Comparison of ENCODE assay signal across 25 mouse cellular contexts in the genomic region with DNA sequence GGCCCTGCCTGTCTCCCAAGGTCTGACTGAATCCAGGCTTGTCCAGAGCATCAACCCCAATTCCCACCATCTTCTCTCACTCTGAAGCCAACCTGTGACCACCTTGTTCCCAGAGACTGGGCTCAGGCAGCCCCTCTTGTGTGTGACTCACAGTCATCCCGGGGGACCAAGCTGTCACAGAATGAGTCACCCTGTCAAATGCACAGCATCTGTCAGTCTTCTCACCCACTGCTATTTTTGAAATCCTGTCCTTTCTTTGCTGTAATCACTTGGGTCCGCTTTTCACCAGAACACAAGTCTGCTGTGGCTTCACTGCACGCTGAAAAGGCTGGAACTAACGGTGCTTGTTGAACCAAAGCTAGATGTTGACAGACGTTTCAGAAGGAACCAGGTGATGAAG.
DNase-seq lines count a peak whose midpoint lies in the region; TF ChIP-seq lines count a peak whose summit lies in the region.
"Had no signal": no experiment of that assay in that cellular context is flagged by ENCODE, and none has a peak within 500 bp of the region (broad histone marks: within the 10 kb centered on the region; RNA-seq: fewer than 3 reads in every experiment).

No protein-coding gene starts in this region.

- TF ChIP-seq POLR2A in bone marrow macrophage, adult 2 months (IDR thresholded peaks at IDR 0.05; ENCODE audit: borderline replicate concordance, low read depth, low read length) = no peak

- H3K27me3 ChIP-seq in hindbrain, embryonic 10.5 days (ENCODE audit: insufficient read depth, poor library complexity, severe bottlenecking) = no peaks in the 10 kb centered on the region
- H3K27me3 ChIP-seq: forebrain, embryonic 13.5 days; heart, embryonic 13.5 days; hindbrain, embryonic 13.5 days; neural tube, embryonic 12.5 days had no signal

- no peak overlapping the region for H3K4me3 ChIP-seq in bone marrow macrophage, adult 2 months (ENCODE audit: insufficient read depth, low read length)
- no peak overlapping the region for H3K4me3 ChIP-seq in hindbrain, embryonic 10.5 days
- H3K4me3 ChIP-seq: forebrain, embryonic 13.5 days; heart, embryonic 13.5 days; hindbrain, embryonic 13.5 days; liver, embryonic 15.5 days; neural tube, embryonic 12.5 days had no signal

- no peaks in the 10 kb centered on the region for H3K36me3 ChIP-seq in hindbrain, embryonic 10.5 days
- H3K36me3 ChIP-seq: heart, embryonic 13.5 days; hindbrain, embryonic 13.5 days; liver, embryonic 15.5 days; neural tube, embryonic 12.5 days had no signal

- peak overlapping the region; percentile 78 for H3K27ac ChIP-seq in bone marrow macrophage, adult 2 months (ENCODE audit: insufficient read depth, low read depth, low read length)
- H3K27ac ChIP-seq in hindbrain, embryonic 10.5 days = no peak overlapping the region
- H3K27ac ChIP-seq: forebrain, embryonic 13.5 days; heart, embryonic 13.5 days; hindbrain, embryonic 13.5 days; liver, embryonic 15.5 days; neural tube, embryonic 12.5 days had no signal

- WGBS in hindbrain, embryonic 10.5 days = 79% methylated on average over 5 of the region's 5 CpGs

- peak; percentile 47 to 86 for DNase-seq in layer of hippocampus, adult 18-20 months (ENCODE audit: low spot score in 2 of 2)
- DNase-seq in layer of hippocampus, postnatal 10 days (ENCODE audit: low spot score in 2 of 2) = no peak
- DNase-seq in induced T-regulatory cell, adult 2 months (ENCODE audit: low read depth) = peak; percentile 15
- DNase-seq in layer of hippocampus, postnatal 36 days = peak; percentile 46 to 55
- no peak for DNase-seq in hindbrain, embryonic 10.5 days (ENCODE audit: low spot score)
- no peak for DNase-seq in testis, postnatal 10 days (ENCODE audit: low spot score)
- DNase-seq: adrenal gland, adult 2 months; adrenal gland, postnatal 36 days; B cell, adult 2 months; cerebellum, adult 8-10 months; gastrocnemius, postnatal 25 days; heart, adult 11 months; heart, postnatal 14 days; kidney, adult 9 months; kidney, postnatal 14 days; lung, embryonic 14.5 days; lung, postnatal 14 days; thymus, adult 18-20 months; thymus, postnatal 25 days had no signal

- no peak for TF ChIP-seq CTCF in bone marrow macrophage, adult 2 months (IDR thresholded peaks at IDR 0.05; ENCODE audit: low read depth, low read length)

- H3K4me1 ChIP-seq in bone marrow macrophage, adult 2 months (ENCODE audit: control insufficient read depth, insufficient read depth, low read length) = peaks cover 37% of the 10 kb centered on the region
- H3K4me1 ChIP-seq in hindbrain, embryonic 10.5 days (replicated peaks) = 0 out of 2 replicates have a peak, but pooled peaks cover 2% of the 10 kb centered on the region
- H3K4me1 ChIP-seq: forebrain, embryonic 13.5 days; neural tube, embryonic 12.5 days had no signal

- H3K9me3 ChIP-seq in hindbrain, embryonic 10.5 days = no peaks in the 10 kb centered on the region
- H3K9me3 ChIP-seq: forebrain, embryonic 13.5 days; heart, embryonic 13.5 days; hindbrain, embryonic 13.5 days; liver, embryonic 15.5 days; neural tube, embryonic 12.5 days had no signal

Comparison
In these comparisons a context has a peak if more than half of its experiments do, and no peak if none do; other contexts are left out.
1. DNase-seq: peak in layer of hippocampus, adult 18-20 months (2 of 2), induced T-regulatory cell, adult 2 months (single experiment) and layer of hippocampus, postnatal 36 days (2 of 2); none in layer of hippocampus, postnatal 10 days (0 of 2), hindbrain, embryonic 10.5 days (single experiment) and testis, postnatal 10 days (single experiment).